11 mouse cellular contexts compared by ENCODE assay signal in genomic region chr19:45486206-45486991, GRCm38 (mm10).
A peak's percentile ranks its signal among the peaks of the same experiment; 100 is the strongest.
DNase-seq lines count a peak whose midpoint lies in the region; ATAC-seq and TF ChIP-seq lines count a peak whose summit lies in the region.
"Had no signal": no experiment of that assay in that cellular context is flagged by ENCODE, and none has a peak within 500 bp of the region (broad histone marks: within the 10 kb centered on the region; RNA-seq: fewer than 3 reads in every experiment).

No protein-coding gene starts in this region.

- intact Hi-C loops in gastrocnemius, adult 2 months (cut with DNase I), result no loop called here

- no peak overlapping the region for H3K4me2 ChIP-seq in midbrain, postnatal 0 days (ENCODE audit: low read depth, low read length, poor library complexity, severe bottlenecking)
- H3K4me2 ChIP-seq: heart, embryonic 15.5 days; limb, embryonic 13.5 days had no signal

- peak; percentile 48 for TF ChIP-seq CTCF in gastrocnemius, adult 2 months (IDR thresholded peaks at IDR 0.05)
- TF ChIP-seq CTCF in midbrain, postnatal 0 days (IDR thresholded peaks at IDR 0.05), result peak; percentile 56

- DNase-seq in gastrocnemius, adult 2 months, result no peak
- DNase-seq in gastrocnemius, postnatal 25 days, result no peak
- DNase-seq in midbrain, postnatal 0 days (ENCODE audit: low spot score), result peak; percentile 47
- no peak for DNase-seq in midbrain, embryonic 10.5 days (ENCODE audit: low spot score)
- peak; percentile 39 for DNase-seq in adrenal gland, postnatal 25 days
- peak; percentile 53 for DNase-seq in thymus, postnatal 14 days
- no peak for DNase-seq in layer of hippocampus, adult 11-12 months (ENCODE audit: low spot score)

- H3K36me3 ChIP-seq in midbrain, postnatal 0 days (ENCODE audit: insufficient read depth, low read length), result no peaks in the 10 kb centered on the region
- H3K36me3 ChIP-seq in midbrain, embryonic 10.5 days, result no peaks in the 10 kb centered on the region
- H3K36me3 ChIP-seq: heart, embryonic 15.5 days; limb, embryonic 13.5 days had no signal

- H3K27ac ChIP-seq in gastrocnemius, adult 2 months, result no peak overlapping the region
- no peak overlapping the region; the same call in 1 of the 2 replicates for H3K27ac ChIP-seq in midbrain, postnatal 0 days (ENCODE audit: low read depth, low read length)
- H3K27ac ChIP-seq in midbrain, embryonic 10.5 days (replicated peaks), result no peak overlapping the region
- H3K27ac ChIP-seq: heart, embryonic 15.5 days; limb, embryonic 13.5 days had no signal

- WGBS in midbrain, postnatal 0 days, result 83% methylated on average over 6 of the region's 6 CpGs
- 87% methylated on average over 6 of the region's 6 CpGs for WGBS in midbrain, embryonic 10.5 days

- no peaks in the 10 kb centered on the region for H3K4me1 ChIP-seq in midbrain, postnatal 0 days (ENCODE audit: insufficient read depth, low read length)
- no peaks in the 10 kb centered on the region for H3K4me1 ChIP-seq in midbrain, embryonic 10.5 days

- H3K27me3 ChIP-seq in midbrain, postnatal 0 days (ENCODE audit: insufficient read depth, low read length), result no peaks in the 10 kb centered on the region
- 0 out of 2 replicates have a peak, but pooled peaks cover 9% of the 10 kb centered on the region for H3K27me3 ChIP-seq in midbrain, embryonic 10.5 days (ENCODE audit: low read depth, poor library complexity, severe bottlenecking)
- H3K27me3 ChIP-seq: heart, embryonic 15.5 days had no signal

- H3K9me3 ChIP-seq in midbrain, postnatal 0 days (ENCODE audit: low read length), result no peaks in the 10 kb centered on the region
- no peaks in the 10 kb centered on the region for H3K9me3 ChIP-seq in midbrain, embryonic 10.5 days (replicated peaks)
- H3K9me3 ChIP-seq: G1E; heart, embryonic 15.5 days; limb, embryonic 13.5 days had no signal

- no peak overlapping the region for H3K9ac ChIP-seq in midbrain, postnatal 0 days (replicated peaks; ENCODE audit: low read length, poor library complexity, severe bottlenecking)
- H3K9ac ChIP-seq: heart, embryonic 15.5 days; limb, embryonic 13.5 days had no signal

- H3K4me3 ChIP-seq in gastrocnemius, adult 2 months, result no peak overlapping the region
- no peak overlapping the region for H3K4me3 ChIP-seq in midbrain, postnatal 0 days (ENCODE audit: low read depth, low read length)
- H3K4me3 ChIP-seq in midbrain, embryonic 10.5 days, result no peak overlapping the region
- H3K4me3 ChIP-seq: heart, embryonic 15.5 days; limb, embryonic 13.5 days had no signal

- ATAC-seq in midbrain, postnatal 0 days (ENCODE audit: low FRiP score), result no peak
- ATAC-seq: midbrain, embryonic 16.5 days had no signal

Comparison
In these comparisons a context has a peak if more than half of its experiments do, and no peak if none do; other contexts are left out.
1. DNase-seq: peak in midbrain, postnatal 0 days (single experiment), adrenal gland, postnatal 25 days (single experiment) and thymus, postnatal 14 days (single experiment); none in gastrocnemius, adult 2 months (single experiment), gastrocnemius, postnatal 25 days (single experiment), midbrain, embryonic 10.5 days (single experiment) and layer of hippocampus, adult 11-12 months (single experiment).